Mouse (Mus musculus) lung, adult 2 months (tissue): Measurements from ENCODE around the gene Prpf40b.

ENCODE experiments used
- CTCF ChIP-seq: fragments of 200-500 bp; IDR thresholded peaks from 2 replicates; pipeline ENCODE4 v1.5.1; 2011; ENCODE audit warnings: mild to moderate bottlenecking, low read length, control low read depth; ENCODE audit not compliant: insufficient read depth
- POLR2A ChIP-seq: fragments of 200-500 bp; IDR thresholded peaks from 2 replicates; pipeline ENCODE4 v1.6.1; 2011; ENCODE audit warnings: low read depth, mild to moderate bottlenecking, control low read depth, low read length, borderline replicate concordance; ENCODE audit errors: extremely low read depth

DNA sequence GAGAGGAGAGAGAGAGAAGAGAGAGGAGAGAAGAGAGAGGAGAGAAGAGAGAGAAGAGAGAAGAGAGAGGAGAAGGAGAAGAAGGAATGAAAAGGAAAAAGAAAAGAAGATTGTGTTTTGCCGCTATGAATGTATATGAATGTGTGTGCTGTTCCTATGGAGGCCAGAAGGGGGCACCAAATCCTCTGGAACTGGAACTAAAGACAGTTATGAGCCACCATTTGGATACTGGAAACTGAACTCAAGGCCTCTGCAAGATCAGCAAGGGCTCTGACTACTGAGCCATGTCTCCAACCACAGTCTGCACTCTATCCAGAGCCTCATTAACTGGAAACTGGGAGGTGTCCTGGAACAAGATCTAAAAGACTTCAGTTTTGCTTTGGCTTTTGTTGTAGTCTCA, 32.1 kb downstream of the Prpf40b start:
- TF ChIP-seq POLR2A (no peak), CTCF (peak; percentile 24; the same call in 1 of the 2 replicates)
